Mouse (Mus musculus) MEL (cell line): ENCODE results near the gene Ift57.

Experiments used
- BHLHE40 ChIP-seq: IDR thresholded peaks from 2 replicates; pipeline ENCODE4 v1.6.1; 2012; ENCODE audit warnings: low read depth, mild to moderate bottlenecking, inconsistent platforms, low read length, improper control_type of control experiment, borderline replicate concordance
- POLR2A ChIP-seq, 2 experiments: IDR thresholded peaks; 2 replicates each; pipeline ENCODE4 v1.6.1; 2011 to 2012; ENCODE audit warnings: low read length in 2 of 2, mild to moderate bottlenecking in 2 of 2, control low read depth in 1 of 2, improper control_type of control experiment in 1 of 2, low read depth in 1 of 2, moderate library complexity in 1 of 2; ENCODE audit not compliant: control insufficient read depth in 1 of 2, insufficient read depth in 1 of 2, poor library complexity in 1 of 2
- POLR2AphosphoS2 ChIP-seq: IDR thresholded peaks from 2 replicates; pipeline ENCODE4 v1.6.1; 2011; ENCODE audit warnings: low read length, improper control_type of control experiment
- POLR2AphosphoS5 ChIP-seq: IDR thresholded peaks from 2 replicates; pipeline ENCODE4 v1.6.1; 2012; ENCODE audit warnings: low read depth, borderline replicate concordance, mild to moderate bottlenecking, inconsistent platforms, low read length, moderate library complexity, mixed read lengths

GRCm38 (mm10) chr16:49796954-49797353 lies 97.9 kb downstream of the Ift57 start:
- TF ChIP-seq POLR2AphosphoS2 = no peak
- no peak for TF ChIP-seq POLR2AphosphoS5
- TF ChIP-seq BHLHE40 = no peak
- no peak for TF ChIP-seq POLR2A (IDR thresholded peaks at IDR 0.05; ENCODE audit: control insufficient read depth in 1 of 2, insufficient read depth in 1 of 2, low read depth in 1 of 2, low read length in 2 of 2, poor library complexity in 1 of 2)
